Mouse (Mus musculus) left cerebral cortex, adult 2 months (tissue): Measurements from ENCODE around the gene Taf6l. TPM values are rescaled to one million over a fixed set of nuclear protein-coding genes. Genes with fewer than 3 reads are reported as not detected.

Source experiments
- DNase-seq, 2 experiments: peaks; one replicate each; pipeline ENCODE4 v3.0.0; 2021 to 2022; ENCODE audit warnings: low spot score in 2 of 2, mixed read lengths in 1 of 2; ENCODE audit errors: extremely low spot score in 1 of 2
- H3K27ac ChIP-seq: fragments of 200-600 bp; 2 replicates; pipeline ENCODE4 v1.8.1; 2022
- H3K4me3 ChIP-seq: fragments of 200-600 bp; 2 replicates; pipeline ENCODE4 v1.8.1; 2022
- CTCF ChIP-seq: fragments of 200-600 bp; IDR thresholded peaks from 2 replicates; pipeline ENCODE4 v1.8.1; 2022; ENCODE audit warnings: antibody characterized with exemption, mild to moderate bottlenecking, moderate library complexity
- intact Hi-C: fragments of 180-260 bp; cut with DNase I; formaldehyde crosslinking; loops from one replicate; pipeline ENCODE4 v1.15.1; 2025
- total RNA-seq, 2 experiments: library from RNA; stranded (reverse); gene quantifications; 2 replicates each; pipeline ENCODE4 v1.2.3; 2021

The Taf6l gene
- total RNA-seq, 2 experiments from 2014 or later: 13.1 to 14.3 TPM

- intact Hi-C loops: no loop called here
- no peak for DNase-seq
- H3K4me3 ChIP-seq: no peak overlapping the region
- peak overlapping the region; percentile 86 for H3K27ac ChIP-seq
- no peak for TF ChIP-seq CTCF
These were observed 2.3 kb upstream of the Taf6l start for GRCm38 (mm10) chr19:8788521-8788920.

- Histone ChIP-seq H3K4me3 (peak overlapping the region; percentile 80), H3K27ac (peak overlapping the region; percentile 97)
- no peak for DNase-seq
- no peak for TF ChIP-seq CTCF
- intact Hi-C loops: loop anchor here (1.0 to 2.0 kb wide), 2 partner anchors 18 to 44 kb away; partner anchors contain the start of genes Nxf1 and Ttc9c
These were observed 11.2 kb downstream of the Taf6l start for GRCm38 (mm10) chr19:8774951-8775421.

GRCm38 (mm10) chr19:8774086-8774835 is 12.0 kb downstream of the Taf6l start, which contains the start of gene Tmem179b:
Gene Tmem179b, minus strand, starts transcription at chr19:8774467.
- no peak; the same call in 1 of the 2 replicates for TF ChIP-seq CTCF
- H3K4me3 ChIP-seq: peak within 1 kb of the TSS; percentile 80
- peak; percentile 94 to 96 for DNase-seq
- intact Hi-C loops: loop anchor here (1.0 to 2.0 kb wide), 2 partner anchors 17 to 45 kb away; partner anchors contain the start of genes Nxf1 and Ttc9c
- peak within 1 kb of the TSS; percentile 97 for H3K27ac ChIP-seq

GRCm38 (mm10) chr19:8773409-8773808 is 12.8 kb downstream of the Taf6l start:
- peak overlapping the region; percentile 80 for H3K4me3 ChIP-seq
- intact Hi-C loops: no loop called here
- H3K27ac ChIP-seq: no peak overlapping the region; the same call in 1 of the 2 replicates
- DNase-seq: no peak
- TF ChIP-seq CTCF: no peak

GRCm38 (mm10) chr19:8772996-8773395 is 13.2 kb downstream of the Taf6l start:
- Histone ChIP-seq H3K27ac (no peak overlapping the region), H3K4me3 (no peak overlapping the region)
- no peak for DNase-seq
- intact Hi-C loops: no loop called here
- no peak for TF ChIP-seq CTCF

- intact Hi-C loops: no loop called here
- peak; percentile 6; the same call in 1 of the 2 replicates for TF ChIP-seq CTCF
- peak within 1 kb of the TSS; percentile 67 for H3K4me3 ChIP-seq
- DNase-seq: peak; percentile 78 to 79
- H3K27ac ChIP-seq: peak within 1 kb of the TSS; percentile 93
These were observed 15.5 kb downstream of the Taf6l start, which contains the start of gene Tmem223 for GRCm38 (mm10) chr19:8770567-8771270. Gene Tmem223, plus strand, starts transcription at chr19:8770996.

- TF ChIP-seq CTCF: no peak
- DNase-seq: no peak
- H3K27ac ChIP-seq: no peak overlapping the region
- no peak overlapping the region for H3K4me3 ChIP-seq
- intact Hi-C loops: no loop called here
These were observed 20.7 kb downstream of the Taf6l start for GRCm38 (mm10) chr19:8765562-8765961.

- no peak for DNase-seq
- no peak for TF ChIP-seq CTCF
- intact Hi-C loops: no loop called here
- Histone ChIP-seq H3K27ac (no peak overlapping the region), H3K4me3 (no peak overlapping the region)
These were observed 22.9 kb downstream of the Taf6l start for GRCm38 (mm10) chr19:8763276-8763675.

GRCm38 (mm10) chr19:8760757-8761156 is 25.5 kb downstream of the Taf6l start:
- Histone ChIP-seq H3K4me3 (no peak overlapping the region), H3K27ac (no peak overlapping the region)
- peak; percentile 10; the same call in 1 of the 2 replicates for TF ChIP-seq CTCF
- intact Hi-C loops: no loop called here
- DNase-seq: no peak

GRCm38 (mm10) chr19:8758899-8759298 is 27.3 kb downstream of the Taf6l start:
- intact Hi-C loops: no loop called here
- no peak for DNase-seq
- no peak overlapping the region for H3K4me3 ChIP-seq
- no peak overlapping the region for H3K27ac ChIP-seq
- TF ChIP-seq CTCF: no peak

- TF ChIP-seq CTCF: no peak
- Histone ChIP-seq H3K4me3 (peak overlapping the region; percentile 93), H3K27ac (peak overlapping the region; percentile 91)
- no peak for DNase-seq
- intact Hi-C loops: loop anchor here (1.0 kb wide), 1 partner anchor 17 kb away; the partner anchor contains the start of gene Tmem179b
These were observed 28.7 kb downstream of the Taf6l start for GRCm38 (mm10) chr19:8757471-8757998.
